Mouse (Mus musculus) forebrain, embryonic 14.5 days (tissue): ENCODE data around the gene Itgb3bp. TPM values are rescaled to one million over a fixed set of nuclear protein-coding genes. Genes with fewer than 3 reads are reported as not detected.

ENCODE experiments used
- ATAC-seq: fragments of 200-750 bp; cut with Nextera tagmentation; 2 replicates; pipeline ENCODE4 v1.8.0; 2017; ENCODE audit warnings: mild to moderate bottlenecking, moderate library complexity
- DNase-seq: peaks from one replicate; pipeline ENCODE4 v3.0.0-alpha.2; 2015; ENCODE audit warnings: low spot score
- H3K27ac ChIP-seq: fragments of 300-500 bp; sonication (generic); 2 replicates; pipeline ENCODE4 v1.5.1; 2014; ENCODE audit warnings: low read depth, mild to moderate bottlenecking, control low read depth, low read length, moderate library complexity
- H3K27me3 ChIP-seq: fragments of 300-500 bp; sonication (generic); replicated peaks from 2 replicates; pipeline ENCODE4 v1.6.1; 2014; ENCODE audit warnings: low read length, control low read depth, mixed read lengths; ENCODE audit not compliant: control insufficient read depth, insufficient read depth
- H3K36me3 ChIP-seq: fragments of 300-500 bp; sonication (generic); 2 replicates; pipeline ENCODE4 v1.6.1; 2014; ENCODE audit warnings: low read length, control low read depth; ENCODE audit not compliant: control insufficient read depth, insufficient read depth
- H3K4me1 ChIP-seq: fragments of 300-500 bp; sonication (generic); 2 replicates; pipeline ENCODE4 v1.6.1; 2014; ENCODE audit warnings: antibody characterized with exemption, low read length, control low read depth; ENCODE audit not compliant: control insufficient read depth, insufficient read depth
- H3K4me2 ChIP-seq: fragments of 300-500 bp; sonication (generic); 2 replicates; pipeline ENCODE4 v1.6.1; 2014; ENCODE audit warnings: mild to moderate bottlenecking, control low read depth, low read length
- H3K4me3 ChIP-seq: fragments of 300-500 bp; sonication (generic); 2 replicates; pipeline ENCODE4 v1.5.1; 2014; ENCODE audit warnings: low read depth, low read length, control low read depth
- H3K9ac ChIP-seq: fragments of 300-500 bp; sonication (generic); 2 replicates; pipeline ENCODE4 v1.6.1; 2014; ENCODE audit warnings: mild to moderate bottlenecking, low read length, control low read depth, moderate library complexity
- H3K9me3 ChIP-seq: fragments of 300-500 bp; sonication (generic); replicated peaks from 2 replicates; pipeline ENCODE4 v1.6.1; 2016; ENCODE audit warnings: low read length, control low read depth, mixed read lengths; ENCODE audit not compliant: control insufficient read depth
- WGBS: fragments of 180-500 bp; shearing (Covaris S2); extraction: QIAGEN DNeasy Blood & Tissue Kit; methylation state at CpG from one replicate; pipeline ENCODE4 v1.1.7; 2014; 5-methylcytosine and 5-hydroxymethylcytosine counted together
- polyA plus RNA-seq: library from polyadenylated mRNA; unstranded; fragments of >200 nt; fragmentation: Nextera tagmentation; extraction: Ambion mirVana; gene quantifications from 2 replicates; pipeline ENCODE4 v1.2.1, GENCODE M21; 2014

The Itgb3bp gene
- polyA plus RNA-seq, 1 experiment from 2014 or later: 27.2 TPM

- no peak overlapping the region for H3K9ac ChIP-seq
- WGBS: 91% methylated on average over 7 of the region's 7 CpGs
- no peaks in the 10 kb centered on the region for H3K27me3 ChIP-seq
- DNase-seq (no peak), ATAC-seq (no peak)
- H3K9me3 ChIP-seq: no peaks in the 10 kb centered on the region
- no peak overlapping the region for H3K4me3 ChIP-seq
- no peaks in the 10 kb centered on the region for H3K36me3 ChIP-seq
- H3K4me2 ChIP-seq: no peak overlapping the region
- H3K27ac ChIP-seq: no peak overlapping the region
- no peaks in the 10 kb centered on the region for H3K4me1 ChIP-seq
Observed at GRCm38 (mm10) chr4:99816697-99817460, 112.7 kb downstream of the Itgb3bp start.

DNA sequence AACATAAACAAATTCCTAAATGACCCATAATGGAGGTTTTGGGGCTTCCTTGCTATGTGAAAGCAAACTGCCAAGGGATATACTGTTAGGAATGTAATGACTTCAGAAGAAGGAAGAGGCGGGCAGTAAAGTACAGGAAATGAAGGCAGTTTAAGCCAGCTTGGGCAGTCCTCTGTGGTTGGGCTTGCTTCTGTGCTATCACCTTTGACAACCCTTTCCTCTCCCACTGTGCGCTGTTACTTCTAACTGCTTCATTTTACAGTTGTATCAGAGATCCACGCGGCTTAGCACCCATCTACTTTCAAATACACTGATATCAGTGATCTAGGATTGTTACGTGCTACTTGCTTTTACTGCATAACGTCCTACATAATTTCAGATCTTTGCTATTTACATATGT is 137.2 kb downstream of the Itgb3bp start:
- ATAC-seq (no peak), DNase-seq (no peak)
- Histone ChIP-seq H3K27me3 (no peaks in the 10 kb centered on the region), H3K27ac (no peak overlapping the region), H3K36me3 (no peaks in the 10 kb centered on the region), H3K4me2 (no peak overlapping the region), H3K4me1 (no peaks in the 10 kb centered on the region), H3K9me3 (no peaks in the 10 kb centered on the region), H3K4me3 (no peak overlapping the region), H3K9ac (no peak overlapping the region)
- 96% methylated on average over 6 of the region's 6 CpGs for WGBS

- Histone ChIP-seq H3K27ac (no peak overlapping the region), H3K27me3 (no peaks in the 10 kb centered on the region), H3K9me3 (no peaks in the 10 kb centered on the region), H3K4me3 (no peak overlapping the region), H3K4me1 (no peaks in the 10 kb centered on the region), H3K4me2 (no peak overlapping the region), H3K9ac (no peak overlapping the region), H3K36me3 (no peaks in the 10 kb centered on the region)
- WGBS: 71% methylated on average over 1 of the region's 1 CpGs
- no peak for ATAC-seq
- DNase-seq: no peak
Observed at GRCm38 (mm10) chr4:99773041-99773440, 156.6 kb downstream of the Itgb3bp start.

- Histone ChIP-seq H3K27me3 (no peaks in the 10 kb centered on the region), H3K4me1 (no peaks in the 10 kb centered on the region), H3K4me2 (no peak overlapping the region), H3K9me3 (no peaks in the 10 kb centered on the region), H3K4me3 (no peak overlapping the region), H3K36me3 (no peaks in the 10 kb centered on the region), H3K9ac (no peak overlapping the region), H3K27ac (no peak overlapping the region)
- ATAC-seq (no peak), DNase-seq (no peak)
- 96% methylated on average over 5 of the region's 5 CpGs for WGBS
Observed at GRCm38 (mm10) chr4:99770555-99770954, 159.1 kb downstream of the Itgb3bp start.

GRCm38 (mm10) chr4:99766753-99767152 is 162.9 kb downstream of the Itgb3bp start:
- peak; percentile 68 for ATAC-seq
- Histone ChIP-seq H3K4me3 (no peak overlapping the region), H3K36me3 (no peaks in the 10 kb centered on the region; the same call in 1 of the 2 replicates), H3K9ac (no peak overlapping the region), H3K4me1 (no peaks in the 10 kb centered on the region), H3K4me2 (no peak overlapping the region), H3K27ac (no peak overlapping the region), H3K9me3 (no peaks in the 10 kb centered on the region), H3K27me3 (no peaks in the 10 kb centered on the region)
- DNase-seq: peak; percentile 72
- WGBS: 53% methylated on average over 1 of the region's 1 CpGs

- Histone ChIP-seq H3K36me3 (no peaks in the 10 kb centered on the region; the same call in 1 of the 2 replicates), H3K4me3 (no peak overlapping the region), H3K9ac (no peak overlapping the region), H3K9me3 (no peaks in the 10 kb centered on the region), H3K27me3 (no peaks in the 10 kb centered on the region), H3K4me2 (no peak overlapping the region), H3K27ac (no peak overlapping the region), H3K4me1 (no peaks in the 10 kb centered on the region)
- WGBS: 81% methylated on average over 5 of the region's 5 CpGs
- no peak for DNase-seq
- no peak for ATAC-seq
Observed at GRCm38 (mm10) chr4:99766303-99766702, 163.3 kb downstream of the Itgb3bp start.

DNA sequence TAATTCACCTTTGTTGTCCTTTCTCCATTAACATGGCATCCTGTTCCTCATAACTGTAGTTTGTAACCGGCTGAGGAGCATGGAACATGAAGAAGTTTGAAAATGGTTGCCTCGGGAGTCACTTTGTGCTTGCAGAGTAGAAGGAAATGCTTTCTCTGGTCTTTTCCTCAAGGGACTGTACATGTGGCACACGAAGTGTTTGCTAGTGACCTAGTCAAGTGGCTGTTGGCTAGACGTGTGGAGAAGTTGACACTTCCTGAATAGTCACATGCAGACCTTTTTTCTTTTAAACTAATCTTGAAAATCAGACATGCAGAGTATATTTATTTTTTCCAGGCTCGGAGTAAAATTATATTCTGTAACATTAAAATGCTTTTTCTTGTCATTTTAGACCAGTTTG is 177.2 kb downstream of the Itgb3bp start:
- no peaks in the 10 kb centered on the region for H3K27me3 ChIP-seq
- no peak overlapping the region for H3K9ac ChIP-seq
- WGBS: 87% methylated on average over 5 of the region's 5 CpGs
- DNase-seq (no peak), ATAC-seq (no peak)
- 0 out of 2 replicates have a peak, but pooled peaks cover 2% of the 10 kb centered on the region for H3K36me3 ChIP-seq
- H3K27ac ChIP-seq: no peak overlapping the region
- H3K4me2 ChIP-seq: no peak overlapping the region
- H3K4me3 ChIP-seq: no peak overlapping the region
- H3K9me3 ChIP-seq: no peaks in the 10 kb centered on the region
- H3K4me1 ChIP-seq: no peaks in the 10 kb centered on the region

DNA sequence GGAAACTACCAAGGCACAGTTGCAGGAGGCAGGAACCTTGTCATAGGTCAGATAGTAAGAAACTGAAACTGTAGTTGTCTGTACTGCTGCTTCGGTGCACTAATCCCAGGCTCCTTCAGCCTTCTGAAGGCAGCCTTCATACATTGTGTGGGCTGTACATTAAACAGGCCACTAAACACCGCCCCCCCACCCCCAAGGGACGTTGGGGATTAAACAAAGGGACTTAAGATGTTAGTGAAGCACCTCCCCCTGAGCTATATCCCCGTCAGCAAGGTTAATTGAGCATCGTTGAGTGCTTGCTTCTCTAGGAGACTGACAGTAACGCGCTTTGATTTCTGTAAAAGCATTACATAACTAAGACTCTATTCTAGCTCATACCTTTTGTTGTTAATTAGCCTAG is 189.8 kb downstream of the Itgb3bp start:
- no peaks in the 10 kb centered on the region for H3K36me3 ChIP-seq
- no peaks in the 10 kb centered on the region for H3K9me3 ChIP-seq
- H3K4me1 ChIP-seq: no peaks in the 10 kb centered on the region
- WGBS: 18% methylated on average over 7 of the region's 7 CpGs
- DNase-seq: peak; percentile 8
- no peak overlapping the region for H3K4me3 ChIP-seq
- H3K27me3 ChIP-seq: no peaks in the 10 kb centered on the region
- no peak overlapping the region for H3K4me2 ChIP-seq
- no peak overlapping the region for H3K27ac ChIP-seq
- H3K9ac ChIP-seq: no peak overlapping the region
- ATAC-seq: no peak

DNA sequence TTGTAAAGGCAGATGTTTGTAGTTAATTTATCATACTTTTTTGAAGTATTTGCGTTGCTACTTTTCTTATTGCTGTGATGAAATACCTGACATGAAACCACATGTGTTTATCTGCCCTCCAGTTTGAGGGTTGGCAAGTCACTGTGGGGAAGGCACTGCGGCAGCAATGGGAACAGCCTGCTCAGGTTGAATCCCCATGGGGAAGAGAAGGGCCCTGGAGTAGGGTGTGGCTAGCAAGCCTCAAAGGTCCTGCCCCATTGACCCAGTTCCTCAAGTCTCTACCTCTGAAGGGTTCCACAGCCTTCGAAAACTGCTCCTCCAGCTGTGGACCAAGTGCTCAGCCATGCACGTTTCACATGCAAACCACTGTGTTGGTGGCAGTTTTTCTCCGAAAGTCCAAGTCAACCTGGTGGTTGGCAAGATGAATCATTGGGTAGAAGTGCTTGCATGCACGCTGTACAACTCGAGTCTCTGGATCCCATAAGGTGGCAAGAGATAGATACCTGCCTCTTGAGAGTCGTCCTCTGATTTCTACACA is 203.6 kb downstream of the Itgb3bp start:
- no peak overlapping the region for H3K4me2 ChIP-seq
- ATAC-seq (no peak), DNase-seq (no peak)
- H3K36me3 ChIP-seq: peaks cover 4% of the 10 kb centered on the region; the same call in 1 of the 2 replicates
- no peak overlapping the region for H3K27ac ChIP-seq
- H3K9ac ChIP-seq: no peak overlapping the region
- 91% methylated on average over 8 of the region's 8 CpGs for WGBS
- no peaks in the 10 kb centered on the region for H3K9me3 ChIP-seq
- H3K4me3 ChIP-seq: no peak overlapping the region
- H3K4me1 ChIP-seq: no peaks in the 10 kb centered on the region
- no peaks in the 10 kb centered on the region for H3K27me3 ChIP-seq
